Mouse (Mus musculus) myocyte (in vitro differentiated cells): ENCODE results near the gene Akr1b8. TPM values are rescaled to one million over a fixed set of nuclear protein-coding genes. Genes with fewer than 3 reads are reported as not detected.
"Not testable (repeated sequence)": the region's sequence is repeated elsewhere in the genome, so short reads cannot be mapped to it uniquely, and the experiment has no call there.

Experiments used
- H3K27me3 ChIP-seq: one replicate; pipeline ENCODE4 v1.6.1; 2011; ENCODE audit not compliant: control insufficient read depth, insufficient read depth, insufficient read length
- H3K36me3 ChIP-seq: one replicate; pipeline ENCODE4 v1.6.1; 2011; ENCODE audit not compliant: control insufficient read depth, insufficient read depth
- H3K4me2 ChIP-seq: one replicate; pipeline ENCODE4 v1.6.1; 2011; ENCODE audit warnings: low read depth, control low read depth
- H3K4me3 ChIP-seq: one replicate; pipeline ENCODE4 v1.5.1; 2011; ENCODE audit warnings: mild to moderate bottlenecking, control low read depth, moderate library complexity
- H3K79me2 ChIP-seq: one replicate; pipeline ENCODE4 v1.6.1; 2011; ENCODE audit not compliant: control insufficient read depth, insufficient read depth
- H3ac ChIP-seq: one replicate; pipeline ENCODE4 v1.6.1; 2011; ENCODE audit not compliant: control insufficient read depth, insufficient read length
- CEBPB ChIP-seq: IDR thresholded peaks from 2 replicates; pipeline ENCODE4 v1.6.1; 2011; ENCODE audit warnings: mild to moderate bottlenecking, moderate library complexity; ENCODE audit not compliant: poor library complexity, insufficient read depth, severe bottlenecking
- E2F4 ChIP-seq: IDR thresholded peaks from one replicate; pipeline ENCODE4 v1.6.1; 2011; ENCODE audit warnings: mild to moderate bottlenecking, control low read depth, moderate library complexity; ENCODE audit not compliant: insufficient read depth
- MAX ChIP-seq: IDR thresholded peaks from one replicate; pipeline ENCODE4 v1.6.1; 2011; ENCODE audit warnings: low read depth, mild to moderate bottlenecking, control low read depth
- MYOD1 ChIP-seq, 3 experiments: IDR thresholded peaks; one replicate each; pipeline ENCODE4 v1.6.1; 2011; ENCODE audit warnings: control low read depth in 2 of 3, low read depth in 2 of 3, mild to moderate bottlenecking in 2 of 3, moderate library complexity in 1 of 3; ENCODE audit not compliant: insufficient read length in 2 of 3, control insufficient read depth in 1 of 3
- MYOG ChIP-seq, 3 experiments: IDR thresholded peaks; one replicate each; pipeline ENCODE4 v1.6.1; 2011; ENCODE audit warnings: control low read depth in 2 of 3, low read depth in 2 of 3, mild to moderate bottlenecking in 2 of 3; ENCODE audit not compliant: insufficient read length in 2 of 3, control insufficient read depth in 1 of 3, insufficient read depth in 1 of 3
- POLR2A ChIP-seq: IDR thresholded peaks from one replicate; pipeline ENCODE4 v1.6.1; 2011; ENCODE audit warnings: low read depth, mild to moderate bottlenecking, control low read depth, moderate library complexity; ENCODE audit not compliant: insufficient read length
- POLR2AphosphoS2 ChIP-seq: IDR thresholded peaks from one replicate; pipeline ENCODE4 v1.6.1; 2011; ENCODE audit warnings: low read depth, control low read depth; ENCODE audit not compliant: insufficient read length
- REST ChIP-seq: IDR thresholded peaks from one replicate; pipeline ENCODE4 v1.6.1; 2011; ENCODE audit warnings: mild to moderate bottlenecking, control low read depth, moderate library complexity; ENCODE audit not compliant: insufficient read depth, insufficient read length
- SRF ChIP-seq: IDR thresholded peaks from one replicate; pipeline ENCODE4 v1.6.1; 2011; ENCODE audit warnings: low read depth; ENCODE audit not compliant: control insufficient read depth, insufficient read length
- TCF12 ChIP-seq: IDR thresholded peaks from one replicate; pipeline ENCODE4 v1.6.1; 2011; ENCODE audit warnings: mild to moderate bottlenecking, control low read depth; ENCODE audit not compliant: poor library complexity, insufficient read depth, severe bottlenecking
- TCF3 ChIP-seq: IDR thresholded peaks from one replicate; pipeline ENCODE4 v1.6.1; 2011; ENCODE audit warnings: low read depth, control low read depth; ENCODE audit not compliant: insufficient read length
- USF1 ChIP-seq: IDR thresholded peaks from one replicate; pipeline ENCODE4 v1.6.1; 2011; ENCODE audit warnings: low read depth, mild to moderate bottlenecking, control low read depth, moderate library complexity
- polyA plus RNA-seq: library from polyadenylated mRNA; unstranded; fragments of >200 nt; fragmentation: generic; extraction: Trizol; gene quantifications from one replicate; pipeline ENCODE4 v1.2.1, GENCODE M21; 2012; ENCODE audit warnings: missing spikeins

The Akr1b8 gene
- polyA plus RNA-seq, 1 experiment: 167 TPM

- not testable (repeated sequence) for H3K27me3 ChIP-seq, H3ac ChIP-seq, H3K36me3 ChIP-seq, H3K79me2 ChIP-seq
- peak overlapping the region; percentile 23 for H3K4me3 ChIP-seq
- peak; percentile 14 for TF ChIP-seq POLR2A
- H3K4me2 ChIP-seq: peak overlapping the region; percentile 91
Measured at GRCm38 (mm10) chr6:34413386-34413785, 59.5 kb downstream of the Akr1b8 start.

- Histone ChIP-seq H3K79me2 (no peaks in the 10 kb centered on the region), H3K36me3 (peaks cover 4% of the 10 kb centered on the region), H3K27me3 (no peaks in the 10 kb centered on the region), H3K4me2 (no peak overlapping the region), H3K4me3 (no peak overlapping the region), H3ac (no peak overlapping the region)
- no peak for TF ChIP-seq TCF3
- TF ChIP-seq USF1: no peak
- no peak for TF ChIP-seq TCF12
- TF ChIP-seq E2F4: no peak
- no peak for TF ChIP-seq REST
- no peak for TF ChIP-seq MYOD1 (IDR thresholded peaks at IDR 0.05; ENCODE audit: control insufficient read depth in 1 of 3, insufficient read length in 2 of 3, low read depth in 2 of 3)
- no peak for TF ChIP-seq CEBPB
- no peak for TF ChIP-seq POLR2A
- no peak for TF ChIP-seq MAX
- no peak for TF ChIP-seq SRF
- no peak for TF ChIP-seq POLR2AphosphoS2
- TF ChIP-seq MYOG (IDR thresholded peaks at IDR 0.05; ENCODE audit: control insufficient read depth in 1 of 3, insufficient read depth in 1 of 3, insufficient read length in 2 of 3, low read depth in 2 of 3): no peak
Measured at GRCm38 (mm10) chr6:34416521-34416920, 62.6 kb downstream of the Akr1b8 start.

Other genes with a start within 250 kb of the Akr1b8 start
- 18.3 TPM for gene Slc35b4, start 177.0 kb upstream of the Akr1b8 start, polyA plus RNA-seq
- 493 TPM for gene Akr1b3, start 36.6 kb upstream of the Akr1b8 start, polyA plus RNA-seq
- gene Akr1b10, start 30.1 kb downstream of the Akr1b8 start, polyA plus RNA-seq: 38.2 TPM
- gene Akr1b7, start 58.2 kb downstream of the Akr1b8 start, polyA plus RNA-seq: 19.4 TPM
- gene Bpgm, start 122.1 kb downstream of the Akr1b8 start, polyA plus RNA-seq: 18.6 TPM
- gene Cald1, start 244.4 kb downstream of the Akr1b8 start, polyA plus RNA-seq: 88.1 TPM